Comparison of ENCODE assay signal across 8 mouse cellular contexts in the genomic region with DNA sequence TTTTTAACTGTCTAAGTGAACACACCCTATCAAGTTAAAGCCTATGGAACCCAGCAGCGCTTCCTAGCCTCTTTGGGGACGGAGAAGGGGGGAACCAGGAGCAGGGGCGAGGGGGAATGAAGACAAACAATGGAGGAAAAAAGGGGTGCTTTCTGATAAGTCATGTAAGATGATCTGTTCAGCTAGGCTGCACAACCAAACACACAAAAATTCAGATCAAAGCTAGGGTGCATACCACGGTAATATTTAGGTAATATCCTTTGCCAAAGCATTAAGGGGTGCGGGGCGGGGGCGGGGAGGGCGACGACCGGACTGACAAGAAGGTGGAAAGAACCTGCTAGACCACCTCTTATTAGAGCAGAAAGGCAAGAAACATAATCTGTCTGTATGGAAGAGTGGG. TPM values are rescaled to one million over a fixed set of nuclear protein-coding genes. Genes with fewer than 3 reads are reported as not detected.
DNase-seq lines count a peak whose midpoint lies in the region; ATAC-seq and TF ChIP-seq lines count a peak whose summit lies in the region.

No protein-coding gene starts in this region.

- TF ChIP-seq EP300 in lung, postnatal 0 days (IDR thresholded peaks at IDR 0.05): no peak

- ATAC-seq in lung, postnatal 0 days: no peak
- ATAC-seq in forebrain, embryonic 12.5 days (ENCODE audit: low FRiP score): no peak
- no peak for ATAC-seq in liver, embryonic 12.5 days
- ATAC-seq in stomach, embryonic 15.5 days (ENCODE audit: insufficient read depth, low FRiP score, low read depth): no peak

- no peak for DNase-seq in lung, postnatal 0 days (ENCODE audit: low spot score)
- no peak for DNase-seq in lung, postnatal 10 days
- DNase-seq in frontal cortex, postnatal 14 days (ENCODE audit: low spot score in 2 of 2): no peak
- no peak for DNase-seq in right cerebral cortex, postnatal 36 days (ENCODE audit: low spot score in 2 of 2)
- DNase-seq in lung, postnatal 14 days: no peak

- H3K4me3 ChIP-seq in lung, postnatal 0 days (ENCODE audit: low read depth, low read length): peak overlapping the region; percentile 88
- H3K4me3 ChIP-seq in forebrain, embryonic 12.5 days (replicated peaks): peak overlapping the region; percentile 91
- peak overlapping the region; percentile 85 for H3K4me3 ChIP-seq in liver, embryonic 12.5 days
- H3K4me3 ChIP-seq in stomach, embryonic 15.5 days (replicated peaks): peak overlapping the region; percentile 92

- no peak for TF ChIP-seq CTCF in lung, postnatal 0 days (IDR thresholded peaks at IDR 0.05)

- 23% methylated on average over 10 of the region's 10 CpGs for WGBS in lung, postnatal 0 days
- WGBS in forebrain, embryonic 12.5 days: 8% methylated on average over 10 of the region's 10 CpGs
- WGBS in liver, embryonic 12.5 days (ENCODE audit: insufficient replicate concordance): 39% methylated on average over 10 of the region's 10 CpGs
- 19% methylated on average over 10 of the region's 10 CpGs for WGBS in stomach, embryonic 15.5 days

- H3K27ac ChIP-seq in lung, postnatal 0 days (ENCODE audit: low read length): no peak overlapping the region
- H3K27ac ChIP-seq in forebrain, embryonic 12.5 days: no peak overlapping the region; the same call in 1 of the 2 replicates
- no peak overlapping the region for H3K27ac ChIP-seq in liver, embryonic 12.5 days
- no peak overlapping the region for H3K27ac ChIP-seq in stomach, embryonic 15.5 days

- H3K36me3 ChIP-seq in lung, postnatal 0 days (ENCODE audit: insufficient read depth, low read length): no peaks in the 10 kb centered on the region
- no peaks in the 10 kb centered on the region for H3K36me3 ChIP-seq in forebrain, embryonic 12.5 days (replicated peaks)
- H3K36me3 ChIP-seq in liver, embryonic 12.5 days: no peaks in the 10 kb centered on the region
- no peaks in the 10 kb centered on the region for H3K36me3 ChIP-seq in stomach, embryonic 15.5 days

- H3K4me1 ChIP-seq in lung, postnatal 0 days (ENCODE audit: insufficient read depth, low read depth, low read length): peaks cover 5% of the 10 kb centered on the region; the same call in 1 of the 2 replicates
- peaks cover 19% of the 10 kb centered on the region for H3K4me1 ChIP-seq in forebrain, embryonic 12.5 days
- peaks cover 22% of the 10 kb centered on the region for H3K4me1 ChIP-seq in liver, embryonic 12.5 days
- H3K4me1 ChIP-seq in stomach, embryonic 15.5 days: peaks cover 3% of the 10 kb centered on the region; the same call in 1 of the 2 replicates

- H3K9me3 ChIP-seq in lung, postnatal 0 days (ENCODE audit: low read length): no peaks in the 10 kb centered on the region
- H3K9me3 ChIP-seq in forebrain, embryonic 12.5 days: no peaks in the 10 kb centered on the region
- H3K9me3 ChIP-seq in liver, embryonic 12.5 days (replicated peaks): no peaks in the 10 kb centered on the region
- H3K9me3 ChIP-seq in stomach, embryonic 15.5 days: no peaks in the 10 kb centered on the region

- no peaks in the 10 kb centered on the region for H3K27me3 ChIP-seq in lung, postnatal 0 days (replicated peaks; ENCODE audit: insufficient read depth, low read length)
- H3K27me3 ChIP-seq in forebrain, embryonic 12.5 days: peaks cover 3% of the 10 kb centered on the region; the same call in 1 of the 2 replicates
- peaks cover 10% of the 10 kb centered on the region; the same call in 1 of the 2 replicates for H3K27me3 ChIP-seq in liver, embryonic 12.5 days (replicated peaks)
- H3K27me3 ChIP-seq in stomach, embryonic 15.5 days (replicated peaks): no peaks in the 10 kb centered on the region

- no peak overlapping the region for H3K9ac ChIP-seq in lung, postnatal 0 days (replicated peaks; ENCODE audit: low read depth)
- H3K9ac ChIP-seq in forebrain, embryonic 12.5 days: peak overlapping the region; percentile 96
- H3K9ac ChIP-seq in liver, embryonic 12.5 days: peak overlapping the region; percentile 88; the same call in 1 of the 2 replicates
- no peak overlapping the region; the same call in 1 of the 2 replicates for H3K9ac ChIP-seq in stomach, embryonic 15.5 days

- peak overlapping the region; percentile 90 for H3K4me2 ChIP-seq in lung, postnatal 0 days (replicated peaks; ENCODE audit: low read depth, low read length)
- H3K4me2 ChIP-seq in forebrain, embryonic 12.5 days: peak overlapping the region; percentile 63
- H3K4me2 ChIP-seq in liver, embryonic 12.5 days: peak overlapping the region; percentile 99
- H3K4me2 ChIP-seq in stomach, embryonic 15.5 days: peak overlapping the region; percentile 86

RNA-seq across cellular contexts. Expression of a gene that starts 1.2 kb away (rescaled TPM):
- 1.3 and 1.6 TPM in 2 replicates for polyA plus RNA-seq in lung, postnatal 0 days (2015; fragmentation: Nextera tagmentation; extraction: Ambion mirVana)
- 14.4 and 17.4 TPM in 2 replicates for polyA plus RNA-seq in forebrain, embryonic 12.5 days (2016; fragmentation: Nextera tagmentation; extraction: Ambion mirVana)
- polyA plus RNA-seq in liver, embryonic 12.5 days (2016; fragmentation: Nextera tagmentation; extraction: Ambion mirVana): 0.57 and 0.72 TPM in 2 replicates
- polyA plus RNA-seq in stomach, embryonic 15.5 days (2015; fragmentation: Nextera tagmentation; extraction: Ambion mirVana): 3.0 and 3.3 TPM in 2 replicates

Comparison
In these comparisons a context has a peak if more than half of its experiments do, and no peak if none do; other contexts are left out.
1. H3K9ac ChIP-seq: peak in forebrain, embryonic 12.5 days (single experiment) and liver, embryonic 12.5 days (single experiment); none in lung, postnatal 0 days (single experiment) and stomach, embryonic 15.5 days (single experiment).
2. Peak in every context shown above with its lines, with median percentiles within 50 percentile points of each other: H3K4me2 ChIP-seq and H3K4me3 ChIP-seq.